Mouse (Mus musculus) adrenal gland, postnatal 4 days (tissue): ENCODE data around the gene Cipc. TPM values are rescaled to one million over a fixed set of nuclear protein-coding genes. Genes with fewer than 3 reads are reported as not detected.

Experiments used
- DNase-seq, 2 experiments: peaks; one replicate each; pipeline ENCODE4 v3.0.0; 2021 to 2022; ENCODE audit warnings: low spot score in 2 of 2, mixed read lengths in 2 of 2
- total RNA-seq, 2 experiments: library from RNA; stranded (reverse); gene quantifications; 2 replicates each; pipeline ENCODE4 v1.2.3; 2021

The Cipc gene
- total RNA-seq, 2 experiments from 2014 or later, result 21.7 to 23.5 TPM

DNA sequence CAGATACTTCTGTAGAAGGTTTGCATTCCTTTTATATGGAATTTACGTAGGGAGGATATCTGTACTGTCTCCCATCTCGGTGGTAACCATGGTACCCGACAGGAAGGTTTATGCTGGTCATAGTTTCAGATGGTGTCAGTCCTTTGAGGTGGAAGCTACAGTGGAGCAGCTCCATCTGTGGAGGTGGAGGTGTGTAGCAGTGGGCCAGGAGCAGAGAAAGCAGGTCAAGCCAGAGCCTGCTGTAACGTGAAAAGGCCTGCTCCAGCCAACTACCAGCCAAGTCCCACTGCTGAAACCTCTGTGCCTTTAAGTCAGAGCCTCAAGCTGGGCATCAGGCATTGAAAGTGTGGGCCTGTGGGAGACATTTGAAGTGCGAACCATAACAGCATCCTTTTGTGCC, 11.7 kb downstream of the Cipc start:
- no peak for DNase-seq

DNA sequence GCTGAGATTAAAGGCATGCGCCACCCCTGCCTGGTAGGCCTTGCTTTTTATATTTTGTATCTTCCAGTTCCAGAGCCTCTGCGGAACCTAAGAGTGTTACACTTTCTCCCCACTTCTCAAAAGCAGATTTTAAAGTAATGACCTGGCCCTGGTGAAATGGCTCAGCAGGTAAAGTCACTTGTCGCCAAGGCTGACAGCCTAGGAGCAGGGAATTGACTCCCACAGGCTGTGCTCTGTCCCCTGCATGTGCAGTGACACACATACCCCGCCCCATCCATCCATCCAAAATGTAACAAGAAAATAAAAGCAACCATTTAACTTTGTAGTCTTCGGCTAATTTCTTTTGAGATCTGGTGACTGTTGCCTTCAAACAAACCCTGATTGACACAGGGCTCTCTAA, 12.8 kb downstream of the Cipc start:
- no peak for DNase-seq

DNA sequence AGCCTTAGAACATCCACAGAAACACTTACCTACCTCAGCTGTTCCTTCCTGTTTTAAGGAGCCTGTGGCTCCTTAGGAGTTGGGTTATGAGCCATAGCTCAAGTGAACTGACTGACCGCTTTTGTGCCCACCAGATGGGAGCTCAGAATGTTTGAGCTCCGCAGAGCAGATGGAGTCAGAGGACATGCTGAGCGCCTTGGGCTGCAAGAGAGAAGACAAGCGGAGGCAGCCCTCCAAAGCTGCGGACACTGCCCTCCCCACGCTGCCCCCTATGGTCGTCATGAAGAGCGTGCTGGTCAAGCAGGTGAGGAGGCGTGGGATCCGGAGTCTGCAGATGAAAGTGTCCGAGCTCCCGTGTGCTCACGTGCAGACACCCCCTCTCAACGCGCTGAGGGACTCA, 13.3 kb downstream of the Cipc start:
- DNase-seq, result no peak

GRCm38 (mm10) chr12:86960791-86961335, 14.0 kb downstream of the Cipc start:
- DNase-seq, result no peak

- no peak for DNase-seq
Measured at GRCm38 (mm10) chr12:86961589-86962344, 14.9 kb downstream of the Cipc start.

DNA sequence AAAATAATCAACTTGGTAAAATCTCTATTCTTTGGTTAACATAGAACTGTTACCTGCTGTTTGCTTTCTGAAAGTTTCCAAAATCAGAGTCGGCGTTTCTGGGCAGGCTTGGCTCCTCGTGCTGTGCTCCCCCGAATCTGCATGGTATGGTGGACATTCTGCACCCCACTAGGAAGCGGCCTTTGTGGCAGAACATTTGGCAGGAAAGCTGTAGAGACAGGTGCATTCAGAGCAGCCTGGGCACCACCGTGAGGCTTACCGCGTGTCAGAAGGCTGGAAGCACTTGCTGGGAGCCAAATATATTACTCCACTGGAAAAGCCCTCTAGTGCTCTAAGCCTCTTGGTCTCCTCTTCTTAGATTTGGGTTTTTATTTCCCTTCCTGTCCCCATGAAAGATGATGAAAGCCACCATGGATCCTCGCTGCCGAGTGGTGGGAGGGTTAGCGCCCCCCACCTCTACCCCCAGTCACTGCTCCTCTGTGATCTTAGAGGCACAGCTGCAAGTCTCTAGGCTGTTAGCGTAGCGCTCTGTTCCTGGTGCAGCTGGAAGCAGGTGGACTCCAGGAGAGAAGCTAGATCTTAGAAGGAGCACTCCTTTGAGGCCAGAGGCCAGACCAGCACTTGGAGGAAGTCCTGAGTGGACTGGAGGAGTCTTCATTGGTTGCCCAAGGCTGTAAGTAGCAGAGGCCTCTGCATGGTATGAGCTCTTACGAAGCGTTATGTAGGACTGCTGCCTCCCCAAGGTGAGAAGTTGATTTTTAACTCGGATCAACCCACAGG, 17.6 kb downstream of the Cipc start:
- DNase-seq, result no peak

- no peak for DNase-seq
Measured at GRCm38 (mm10) chr12:86965237-86965799, 18.5 kb downstream of the Cipc start.

DNA sequence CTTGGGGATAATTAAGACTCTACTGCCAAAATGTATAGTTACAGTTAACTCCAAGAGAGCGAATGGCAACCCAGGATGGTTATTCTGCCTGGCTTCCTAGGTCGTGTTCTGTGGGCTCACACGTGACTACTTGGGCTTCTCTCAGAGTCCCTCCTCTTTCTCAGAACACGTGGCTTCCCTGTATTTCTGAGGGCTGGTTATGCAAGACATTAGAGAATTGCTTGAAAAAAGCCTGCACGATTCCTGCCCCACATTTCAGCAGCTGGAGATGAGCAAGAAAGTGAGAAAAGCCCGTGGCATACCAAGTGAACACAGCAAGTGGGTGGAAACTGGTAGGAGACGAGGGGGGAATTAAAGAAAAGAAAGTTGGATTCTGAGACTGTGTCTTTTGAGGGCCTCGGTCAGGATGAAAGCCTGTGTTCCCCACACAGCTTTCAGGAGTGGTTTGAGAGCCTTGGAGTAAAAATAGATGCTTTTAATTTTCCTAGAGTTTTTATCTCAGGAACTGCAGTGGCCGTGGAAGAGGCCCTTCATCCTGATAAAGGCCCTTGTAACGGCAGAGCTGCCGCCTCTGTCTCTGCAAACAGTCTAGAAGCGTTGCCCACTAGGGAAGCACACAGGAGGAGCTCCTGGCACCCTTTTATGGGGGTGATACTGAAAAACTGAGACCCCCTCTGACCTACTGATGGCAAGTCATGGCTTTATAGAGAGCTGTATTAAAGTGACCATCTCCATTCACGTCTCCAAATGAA, 21.8 kb downstream of the Cipc start:
- no peak for DNase-seq

DNA sequence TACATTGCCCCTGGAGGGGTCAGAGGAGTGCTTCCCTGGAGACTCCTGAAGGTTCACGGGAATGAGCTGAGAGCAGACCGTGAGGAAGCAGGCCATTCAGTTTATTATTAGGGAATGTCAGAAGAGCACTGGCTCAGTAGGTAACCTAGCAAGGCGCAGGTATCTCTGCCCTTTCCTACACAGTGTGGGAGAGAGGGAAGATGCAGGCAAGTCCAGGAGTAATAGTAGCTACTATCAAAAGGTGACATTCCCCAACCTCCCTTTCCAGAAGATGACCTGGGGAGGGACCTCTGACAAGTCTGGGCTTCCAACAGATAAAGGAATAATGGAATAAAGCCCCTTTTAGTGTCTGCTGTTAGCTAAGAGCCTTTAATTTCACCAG, 22.4 kb downstream of the Cipc start:
- no peak for DNase-seq

GRCm38 (mm10) chr12:86971089-86971488, 24.2 kb downstream of the Cipc start:
- DNase-seq, result no peak

DNA sequence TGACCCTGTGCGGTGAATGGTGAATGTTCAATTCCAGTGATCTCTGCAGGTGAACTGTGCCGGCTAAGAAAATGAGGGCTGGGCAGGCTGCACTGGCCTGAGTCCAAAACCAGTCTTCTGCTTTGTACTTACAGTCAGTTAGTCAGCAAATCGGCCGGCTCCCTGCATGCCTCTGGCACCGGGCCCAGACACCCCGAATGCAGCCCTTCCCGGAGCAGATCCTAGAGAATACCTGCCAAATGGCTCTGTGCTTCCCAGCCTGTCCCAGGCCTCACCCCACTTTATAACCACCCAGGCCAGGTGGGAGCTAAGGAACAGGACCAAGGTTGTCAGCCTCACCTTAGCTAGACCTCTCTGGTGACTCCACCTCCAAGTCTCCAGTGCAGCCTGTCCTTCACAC, 26.4 kb downstream of the Cipc start:
- DNase-seq, result peak; percentile 11 to 31

DNA sequence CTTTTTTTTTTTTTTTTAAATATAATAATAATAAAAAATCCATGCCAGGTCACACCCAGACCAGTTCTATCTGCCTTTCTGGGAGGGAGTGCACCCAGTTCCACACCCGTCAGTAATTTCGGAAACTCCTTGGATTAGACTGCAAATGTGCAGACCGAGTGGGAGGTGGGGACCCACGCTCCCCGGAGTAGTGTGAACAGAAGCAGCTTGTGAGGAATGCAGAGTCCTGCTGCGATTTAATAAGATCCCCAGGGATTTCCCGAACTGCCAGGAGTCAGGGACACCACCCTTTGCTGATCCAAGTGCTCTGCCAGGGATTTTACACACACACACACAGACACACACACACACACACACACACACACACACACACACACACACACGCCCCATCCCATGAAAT, 26.9 kb downstream of the Cipc start:
- DNase-seq, result no peak

GRCm38 (mm10) chr12:86974387-86975288, 27.8 kb downstream of the Cipc start:
- peak; percentile 42 to 51 for DNase-seq

GRCm38 (mm10) chr12:86975761-86976160, 28.9 kb downstream of the Cipc start:
- DNase-seq, result no peak

GRCm38 (mm10) chr12:86976511-86977168, 29.8 kb downstream of the Cipc start:
- DNase-seq, result no peak

DNA sequence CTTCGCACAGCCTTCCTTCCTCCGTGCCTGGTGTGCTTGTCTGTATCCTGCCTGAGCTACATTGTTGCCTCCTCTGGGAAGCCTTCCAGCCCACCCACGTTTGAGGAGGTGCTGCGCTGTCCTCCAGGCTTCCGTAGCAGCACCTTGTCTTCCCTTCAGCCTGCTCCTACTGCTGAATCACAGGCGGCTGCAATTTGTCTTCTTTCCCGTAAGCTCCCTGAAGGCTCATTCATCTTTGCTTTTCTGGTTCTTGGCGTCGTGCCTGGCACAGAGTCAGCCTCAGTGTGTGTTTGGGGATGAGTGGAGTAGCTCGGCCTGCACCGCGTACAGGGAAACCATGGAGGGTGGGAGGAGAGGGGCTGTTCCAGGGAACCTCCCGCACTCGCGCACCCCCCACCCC, 31.0 kb downstream of the Cipc start:
- peak in 1 of 2 experiments; percentile 32 for DNase-seq

DNA sequence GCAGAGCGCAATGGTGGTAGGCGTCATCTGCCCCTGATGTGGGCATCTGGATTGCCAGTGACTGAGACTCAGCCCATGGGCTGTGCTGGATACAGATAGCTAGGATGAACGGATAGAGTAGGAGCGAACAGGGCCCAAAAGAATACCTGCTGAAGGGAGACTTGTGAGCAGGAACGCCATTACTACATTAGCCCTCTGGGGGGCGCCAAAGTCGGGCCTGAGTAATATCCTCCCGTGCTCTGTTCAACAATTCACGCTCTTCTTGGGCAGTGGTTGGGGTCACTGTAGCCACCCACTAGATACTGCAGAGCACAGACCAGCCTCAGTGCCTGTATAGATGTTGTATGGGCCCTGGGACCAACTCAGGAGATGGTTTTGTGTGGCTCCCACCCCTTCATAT, 34.3 kb downstream of the Cipc start:
- DNase-seq, result no peak

DNA sequence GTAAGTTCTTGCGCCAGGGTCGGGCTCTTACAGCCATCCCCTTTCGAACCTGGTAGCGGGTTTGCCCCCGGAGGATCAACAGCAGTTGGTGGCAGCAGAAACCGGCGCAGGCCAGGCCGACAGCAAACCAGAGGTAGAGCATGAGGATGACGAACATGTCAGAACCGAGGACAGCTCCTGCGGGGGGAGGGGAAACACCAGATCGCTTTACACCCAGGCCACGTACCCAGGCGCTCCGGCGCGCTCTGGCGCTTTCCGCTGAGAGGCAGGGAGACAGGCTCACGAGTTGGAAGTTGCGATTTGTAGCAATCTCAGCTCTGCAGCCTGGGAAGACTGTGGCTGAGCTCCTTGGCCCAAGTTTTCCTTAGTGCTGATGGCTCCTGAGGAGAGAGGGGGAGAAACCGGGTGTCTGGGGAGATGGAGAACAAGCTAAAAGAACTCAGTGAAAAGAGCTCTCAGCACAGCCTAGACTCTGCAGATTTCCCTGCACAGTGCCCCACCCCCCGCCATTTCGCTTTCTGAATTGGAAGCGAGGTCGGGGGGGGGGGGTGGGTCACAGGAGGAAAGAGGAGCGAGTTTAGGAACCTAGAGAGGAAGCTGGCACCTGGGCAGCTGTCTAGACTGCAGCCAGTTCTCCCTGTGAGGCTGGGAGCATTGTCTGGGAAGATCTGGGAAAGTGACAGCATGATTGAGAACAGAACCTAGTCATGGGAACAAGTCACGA, 36.8 kb downstream of the Cipc start:
- DNase-seq, result peak; percentile 40 to 51

GRCm38 (mm10) chr12:86984194-86984555, 37.3 kb downstream of the Cipc start:
- no peak for DNase-seq
